Mouse (Mus musculus) MEL (cell line): ENCODE data around the gene Slc35c1.

Source experiments
- ELF1 ChIP-seq: IDR thresholded peaks from 2 replicates; pipeline ENCODE4 v1.6.1; 2014; ENCODE audit warnings: low read depth, mild to moderate bottlenecking, inconsistent platforms, low read length, improper control_type of control experiment, moderate library complexity
- EP300 ChIP-seq, 2 experiments: IDR thresholded peaks; 2 replicates each; pipeline ENCODE4 v1.6.1; 2011; ENCODE audit warnings: improper control_type of control experiment in 2 of 2, low read length in 2 of 2, low read depth in 1 of 2, mild to moderate bottlenecking in 1 of 2
- ETS1 ChIP-seq: IDR thresholded peaks from 2 replicates; pipeline ENCODE4 v1.6.1; 2012; ENCODE audit warnings: low read depth, mild to moderate bottlenecking, inconsistent platforms, low read length, improper control_type of control experiment, moderate library complexity
- POLR2A ChIP-seq, 2 experiments: IDR thresholded peaks; 2 replicates each; pipeline ENCODE4 v1.6.1; 2011 to 2012; ENCODE audit warnings: low read length in 2 of 2, mild to moderate bottlenecking in 2 of 2, control low read depth in 1 of 2, improper control_type of control experiment in 1 of 2, low read depth in 1 of 2, moderate library complexity in 1 of 2; ENCODE audit not compliant: control insufficient read depth in 1 of 2, insufficient read depth in 1 of 2, poor library complexity in 1 of 2
- RAD21 ChIP-seq: IDR thresholded peaks from 2 replicates; pipeline ENCODE4 v1.6.1; 2011; ENCODE audit warnings: mild to moderate bottlenecking, low read depth, low read length, improper control_type of control experiment
- TCF12 ChIP-seq: IDR thresholded peaks from 2 replicates; pipeline ENCODE4 v1.6.1; 2014; ENCODE audit warnings: low read depth, mild to moderate bottlenecking, inconsistent platforms, low read length, improper control_type of control experiment, moderate library complexity
- UBTF ChIP-seq: IDR thresholded peaks from 2 replicates; pipeline ENCODE4 v1.6.1; 2012; ENCODE audit warnings: low read depth, mild to moderate bottlenecking, inconsistent platforms, low read length, improper control_type of control experiment, moderate library complexity, borderline replicate concordance; ENCODE audit not compliant: insufficient read depth

- TF ChIP-seq EP300 (IDR thresholded peaks at IDR 0.05; ENCODE audit: low read depth in 1 of 2, low read length in 2 of 2) (no peak), ETS1 (no peak), RAD21 (no peak), POLR2A (IDR thresholded peaks at IDR 0.05; ENCODE audit: control insufficient read depth in 1 of 2, insufficient read depth in 1 of 2, low read depth in 1 of 2, low read length in 2 of 2, poor library complexity in 1 of 2) (no peak), TCF12 (no peak), UBTF (no peak), ELF1 (no peak)
These were observed 17.8 kb downstream of the Slc35c1 start for GRCm38 (mm10) chr2:92442419-92443001.
